Mouse (Mus musculus) myocyte (in vitro differentiated cells): ENCODE data around the gene Stk11.

Source experiments
- CEBPB ChIP-seq: IDR thresholded peaks from 2 replicates; pipeline ENCODE4 v1.6.1; 2011; ENCODE audit warnings: mild to moderate bottlenecking, moderate library complexity; ENCODE audit not compliant: poor library complexity, insufficient read depth, severe bottlenecking
- E2F4 ChIP-seq: IDR thresholded peaks from one replicate; pipeline ENCODE4 v1.6.1; 2011; ENCODE audit warnings: mild to moderate bottlenecking, control low read depth, moderate library complexity; ENCODE audit not compliant: insufficient read depth
- MAX ChIP-seq: IDR thresholded peaks from one replicate; pipeline ENCODE4 v1.6.1; 2011; ENCODE audit warnings: low read depth, mild to moderate bottlenecking, control low read depth
- MYOD1 ChIP-seq, 3 experiments: IDR thresholded peaks; one replicate each; pipeline ENCODE4 v1.6.1; 2011; ENCODE audit warnings: control low read depth in 2 of 3, low read depth in 2 of 3, mild to moderate bottlenecking in 2 of 3, moderate library complexity in 1 of 3; ENCODE audit not compliant: insufficient read length in 2 of 3, control insufficient read depth in 1 of 3
- POLR2A ChIP-seq: IDR thresholded peaks from one replicate; pipeline ENCODE4 v1.6.1; 2011; ENCODE audit warnings: low read depth, mild to moderate bottlenecking, control low read depth, moderate library complexity; ENCODE audit not compliant: insufficient read length
- POLR2AphosphoS2 ChIP-seq: IDR thresholded peaks from one replicate; pipeline ENCODE4 v1.6.1; 2011; ENCODE audit warnings: low read depth, control low read depth; ENCODE audit not compliant: insufficient read length
- SRF ChIP-seq: IDR thresholded peaks from one replicate; pipeline ENCODE4 v1.6.1; 2011; ENCODE audit warnings: low read depth; ENCODE audit not compliant: control insufficient read depth, insufficient read length
- TCF12 ChIP-seq: IDR thresholded peaks from one replicate; pipeline ENCODE4 v1.6.1; 2011; ENCODE audit warnings: mild to moderate bottlenecking, control low read depth; ENCODE audit not compliant: poor library complexity, insufficient read depth, severe bottlenecking
- USF1 ChIP-seq: IDR thresholded peaks from one replicate; pipeline ENCODE4 v1.6.1; 2011; ENCODE audit warnings: low read depth, mild to moderate bottlenecking, control low read depth, moderate library complexity

DNA sequence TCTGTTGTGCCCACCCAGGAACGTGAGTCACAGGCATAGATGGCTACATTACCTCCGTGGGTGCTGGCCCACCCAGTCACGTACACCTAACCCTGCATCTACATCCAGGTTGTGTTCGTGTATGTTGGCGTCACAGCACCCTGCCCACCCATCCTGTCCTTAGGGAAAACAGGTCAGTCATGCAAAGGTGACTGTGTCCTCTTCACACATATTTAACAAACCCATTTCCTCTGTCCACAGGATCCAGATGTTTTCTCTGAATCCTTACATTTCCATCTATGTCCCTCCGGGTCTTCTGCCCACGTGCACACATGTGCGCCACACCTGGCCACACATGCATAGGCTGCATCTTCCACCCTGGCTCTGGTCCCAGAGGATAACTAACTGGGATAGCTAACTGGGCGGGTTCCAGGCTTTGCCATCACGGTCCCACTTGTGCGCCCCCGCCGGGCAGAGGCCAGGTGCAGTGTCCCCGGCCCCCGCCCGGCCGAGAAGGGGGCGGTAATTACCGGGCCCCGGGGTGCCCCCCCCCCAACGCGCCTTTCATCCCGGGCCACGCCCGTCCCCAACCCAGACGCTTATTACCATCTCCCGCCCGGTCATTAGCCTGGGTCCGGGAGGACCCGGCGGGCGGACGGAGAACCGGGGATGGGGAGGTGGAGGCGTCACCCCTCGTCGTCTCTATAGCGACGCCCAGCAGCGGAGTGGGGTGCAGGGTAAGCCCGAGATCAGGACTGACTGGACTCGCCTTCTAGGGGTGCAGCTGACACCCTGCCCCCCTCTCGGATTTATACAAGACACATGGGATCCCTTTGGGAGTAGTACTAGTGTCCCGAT, 48.8 kb downstream of the Stk11 start:
- TF ChIP-seq CEBPB (no peak), POLR2A (no peak), POLR2AphosphoS2 (no peak), MAX (no peak), MYOD1 (IDR thresholded peaks at IDR 0.05; ENCODE audit: control insufficient read depth in 1 of 3, insufficient read length in 2 of 3, low read depth in 2 of 3) (peak in 2 of 3 experiments; percentile 53 to 88), USF1 (peak; percentile 10), TCF12 (no peak), E2F4 (no peak), SRF (no peak)
